1 mouse cellular context compared by ENCODE assay signal in genomic region chr14:20347991-20348541, GRCm38 (mm10).
TF ChIP-seq lines count a peak whose summit lies in the region.

Gene Ecd (minus strand): TSS chr14:20348121.
Gene Fam149b (plus strand): TSS chr14:20348162.

TF ChIP-seq in MEL, 35 proteins besides CTCF, POLR2A, EP300 and RAD21 (continued from another document):
- TF ChIP-seq MYC (IDR thresholded peaks at IDR 0.05; ENCODE audit: low read depth, low read length) (peak; percentile 91), NRF1 (IDR thresholded peaks at IDR 0.05; ENCODE audit: insufficient read depth, low read depth, low read length, poor library complexity, severe bottlenecking) (0 out of 2 replicates have a peak, but pooled peaks have one; percentile 18), ETS1 (IDR thresholded peaks at IDR 0.05; ENCODE audit: low read depth, low read length) (peak; percentile 62; the same call in 1 of the 2 replicates), POLR2AphosphoS5 (IDR thresholded peaks at IDR 0.05; ENCODE audit: borderline replicate concordance, low read depth, low read length) (no peak), E2F4 (IDR thresholded peaks at IDR 0.05; ENCODE audit: borderline replicate concordance, low read depth, low read length) (peak; percentile 55; the same call in 1 of the 2 replicates), UBTF (IDR thresholded peaks at IDR 0.05; ENCODE audit: borderline replicate concordance, insufficient read depth, low read depth, low read length) (peak; percentile 77; the same call in 1 of the 2 replicates), MAZ (IDR thresholded peaks at IDR 0.05; ENCODE audit: low read depth, low read length) (peak; percentile 93), ZKSCAN1 (IDR thresholded peaks at IDR 0.05; ENCODE audit: low read depth, low read length) (0 out of 2 replicates have a peak, but pooled peaks have one; percentile 60), SMC3 (IDR thresholded peaks at IDR 0.05; ENCODE audit: low read depth, low read length) (no peak; the same call in 1 of the 2 replicates), CHD1 (IDR thresholded peaks at IDR 0.05; ENCODE audit: low read depth, low read length) (no peak), GATA1 (IDR thresholded peaks at IDR 0.05; ENCODE audit: low read depth, low read length) (no peak), TBP (IDR thresholded peaks at IDR 0.05; ENCODE audit: low read depth, low read length) (peak; percentile 95)
